Mouse (Mus musculus): ENCODE measurements around the gene Emc7.

Emc7 gene

GRCm38 (mm10) chr2:112480669-112481068 lies 25.9 kb downstream of the Emc7 start, which contains the start of gene Chrm5:
Chrm5 (minus strand) TSS chr2:112480769.
- DNase-seq = no peak

- peak; percentile 35 for DNase-seq
These were observed 26.8 kb downstream of the Emc7 start for GRCm38 (mm10) chr2:112481564-112481963.

DNA sequence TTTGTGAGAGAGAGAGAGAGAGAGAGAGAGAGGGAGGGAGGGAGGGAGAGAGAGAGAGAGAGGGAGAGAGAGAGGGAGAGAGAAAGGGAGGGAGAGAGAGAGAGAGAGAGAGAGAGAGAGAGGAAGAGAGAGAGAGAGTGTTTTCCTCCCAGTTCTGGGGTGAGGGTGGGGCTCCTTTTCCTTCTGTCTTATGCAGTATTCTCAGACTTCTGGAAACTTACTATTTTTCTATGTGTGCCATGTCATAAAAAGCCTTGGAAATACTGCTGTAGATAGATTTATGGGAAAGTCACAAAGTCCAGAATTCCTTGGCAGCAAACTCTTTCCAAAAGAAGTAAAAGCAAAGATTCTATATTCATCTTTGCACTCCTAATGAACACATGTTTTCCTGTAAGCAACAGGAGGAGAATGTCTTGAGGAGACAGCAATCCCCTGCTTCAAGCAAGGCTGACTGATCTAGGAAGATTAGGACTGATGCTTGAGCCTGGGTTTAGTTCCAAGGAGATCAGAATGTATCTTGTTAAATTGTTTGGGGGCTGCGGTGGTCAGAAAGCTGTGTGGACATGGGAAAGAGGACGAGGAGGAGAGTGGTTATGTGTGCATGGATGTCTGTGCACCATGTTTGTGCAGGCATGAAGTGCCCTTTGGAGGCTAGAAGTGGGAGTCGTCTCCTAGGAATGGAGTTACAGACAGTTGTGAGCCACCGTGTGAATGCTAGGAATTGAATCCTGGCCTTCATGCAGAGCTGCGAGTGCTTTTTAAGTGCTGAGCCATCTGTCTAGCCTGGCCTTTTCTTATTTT lies 27.9 kb downstream of the Emc7 start:
- no peak for DNase-seq

DNA sequence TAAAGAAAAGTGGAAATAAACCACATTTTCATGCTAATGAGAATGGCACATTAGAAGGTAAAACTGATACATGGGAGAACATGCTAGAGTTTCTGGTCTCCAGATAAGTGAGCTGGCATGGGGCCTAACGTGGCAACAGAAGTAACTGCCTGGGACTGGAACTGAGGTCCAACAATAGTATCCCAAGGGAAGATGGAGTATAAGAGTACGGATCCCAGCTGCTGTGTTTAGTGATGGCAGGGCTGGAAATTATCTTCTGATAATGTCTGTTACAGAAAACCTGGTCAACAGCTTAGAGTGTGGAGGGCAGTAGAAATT lies 28.5 kb downstream of the Emc7 start:
- DNase-seq = no peak

DNA sequence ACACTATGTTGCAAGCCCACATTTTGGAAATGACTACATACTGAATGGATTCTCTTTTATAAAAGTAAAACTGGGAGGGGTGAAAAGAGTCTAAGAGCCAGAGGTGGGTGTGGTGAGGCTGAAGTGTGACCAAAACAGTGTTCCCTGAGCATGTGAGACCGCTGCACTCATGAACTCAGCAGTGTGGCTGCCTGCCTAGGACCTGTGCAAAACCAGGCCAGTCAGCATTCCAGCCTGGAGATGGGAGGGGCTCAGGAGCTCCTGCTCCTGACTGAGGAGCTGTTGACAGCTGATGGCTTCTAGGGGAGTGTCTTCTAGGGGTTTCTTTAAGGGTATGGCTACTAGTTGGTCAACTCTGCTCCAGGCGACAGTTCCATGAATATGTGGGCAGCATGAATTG lies 30.1 kb downstream of the Emc7 start:
- DNase-seq = no peak

DNA sequence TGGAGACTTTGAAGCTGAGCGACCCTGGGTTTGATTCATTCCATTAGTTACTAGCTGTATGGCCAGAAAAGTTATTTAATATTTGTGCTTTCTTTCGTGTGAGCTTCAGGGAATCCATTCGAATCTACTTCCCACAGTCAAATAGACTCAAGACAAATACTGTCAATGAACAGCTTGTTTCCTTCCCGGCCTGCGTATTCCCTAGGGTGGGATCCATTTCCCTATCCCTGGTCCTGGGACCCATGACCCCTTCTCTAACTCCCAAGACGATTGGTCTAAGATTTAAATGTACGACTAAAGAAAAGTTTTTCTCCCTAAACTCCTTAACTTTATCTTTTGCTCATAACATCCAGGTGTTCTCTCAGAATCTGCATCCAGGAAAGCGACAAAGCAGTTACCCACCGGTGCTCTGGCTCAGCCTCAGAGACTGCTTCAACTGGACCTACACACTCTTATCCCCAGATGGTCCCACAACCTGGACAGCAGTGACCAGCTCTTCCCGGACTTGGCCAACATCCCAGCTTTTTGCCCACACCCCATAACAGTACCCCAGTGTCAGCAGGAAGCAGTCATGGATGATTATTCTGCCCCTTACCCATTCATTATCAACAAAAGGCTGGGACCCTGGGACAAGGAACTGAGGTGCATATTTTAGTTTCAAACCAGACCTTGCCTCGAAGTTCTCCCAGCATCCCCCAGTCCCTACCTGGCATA lies 35.8 kb downstream of the Emc7 start:
- no peak for DNase-seq

DNA sequence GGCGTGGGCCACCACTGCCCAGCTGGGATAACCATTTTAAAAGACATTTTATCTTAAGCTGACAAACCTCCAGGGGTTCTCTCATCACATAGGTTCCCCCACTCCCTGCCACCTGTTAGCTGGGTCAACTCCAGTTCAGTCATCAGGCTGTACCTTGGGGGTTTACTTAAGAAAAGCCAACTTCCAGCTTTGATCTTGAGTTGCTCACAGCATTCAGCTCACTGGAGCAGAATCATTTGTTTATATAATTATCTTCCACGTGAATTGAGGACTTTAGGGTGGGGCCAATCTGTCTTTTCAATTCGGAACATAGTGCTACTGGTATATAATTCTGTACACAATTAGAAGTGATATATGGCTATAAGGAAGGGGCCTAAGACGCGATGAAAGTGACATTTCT lies 36.8 kb downstream of the Emc7 start:
- no peak for DNase-seq

GRCm38 (mm10) chr2:112492431-112492855 lies 37.6 kb downstream of the Emc7 start:
- peak; percentile 29 for DNase-seq

DNA sequence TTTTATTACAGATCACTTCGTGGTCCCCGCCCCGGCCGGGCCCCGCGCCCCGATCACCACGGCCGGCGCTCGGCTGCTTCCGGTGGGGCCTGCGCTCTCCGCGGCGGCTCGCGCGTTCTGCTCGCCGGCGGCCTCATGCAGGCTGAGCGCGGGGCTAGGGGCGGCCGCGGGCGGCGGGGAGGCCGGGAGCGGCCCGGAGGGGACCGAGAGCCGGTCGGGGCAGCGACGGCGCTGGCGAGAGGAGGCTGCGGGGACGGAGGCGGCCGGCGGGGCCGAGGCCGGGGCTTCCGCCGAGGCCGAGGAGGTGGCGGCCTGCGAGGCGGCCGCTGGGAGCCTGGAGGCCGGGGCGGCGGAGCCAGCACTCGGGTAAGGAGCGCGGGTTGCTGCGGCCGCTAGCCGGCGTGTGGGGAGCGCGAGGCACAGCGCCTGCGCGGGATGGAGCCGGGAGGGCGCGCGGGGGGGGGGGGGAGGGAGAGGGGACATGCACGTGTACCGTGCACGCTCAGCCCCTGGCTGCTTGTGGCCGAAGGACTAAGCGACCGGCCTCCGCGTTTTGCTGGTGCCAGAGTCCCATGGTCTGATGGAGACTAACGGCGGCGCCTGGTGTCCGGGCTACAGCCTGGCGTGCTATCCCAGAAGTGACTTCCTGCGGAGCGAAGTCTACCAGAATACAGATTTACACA lies 38.2 kb downstream of the Emc7 start, which contains the start of gene Aven:
TSS of gene Aven (plus strand) at position 109 of the 683 bp plus-strand sequence.
- peak; percentile 81 for DNase-seq

GRCm38 (mm10) chr2:112493539-112494260 lies 38.9 kb downstream of the Emc7 start:
- no peak for DNase-seq

- no peak for DNase-seq
These were observed 43.1 kb downstream of the Emc7 start for GRCm38 (mm10) chr2:112497851-112498250.

- peak; percentile 72 for DNase-seq
These were observed 46.4 kb downstream of the Emc7 start for GRCm38 (mm10) chr2:112501209-112501608.

DNA sequence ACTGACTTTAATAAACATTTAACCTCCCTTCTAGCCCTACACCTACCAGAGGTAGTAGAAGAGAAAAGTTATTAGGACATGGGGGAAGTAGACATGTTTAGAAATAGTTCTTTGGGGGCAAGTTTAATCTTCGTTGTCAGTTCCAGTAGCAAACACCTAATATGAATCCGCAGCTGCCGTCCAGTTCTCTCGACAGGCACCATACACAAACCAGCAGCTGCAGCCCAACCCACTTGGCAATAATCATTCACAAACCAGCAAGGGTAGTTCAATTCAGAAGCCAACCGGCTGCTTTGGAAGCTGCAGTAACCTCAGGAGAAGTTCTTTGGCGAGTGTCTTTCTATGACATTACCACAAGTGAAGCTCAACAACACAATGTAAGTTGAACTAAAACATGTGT lies 49.2 kb downstream of the Emc7 start:
- DNase-seq = no peak

GRCm38 (mm10) chr2:112506841-112507435 lies 52.1 kb downstream of the Emc7 start:
- DNase-seq = no peak

DNA sequence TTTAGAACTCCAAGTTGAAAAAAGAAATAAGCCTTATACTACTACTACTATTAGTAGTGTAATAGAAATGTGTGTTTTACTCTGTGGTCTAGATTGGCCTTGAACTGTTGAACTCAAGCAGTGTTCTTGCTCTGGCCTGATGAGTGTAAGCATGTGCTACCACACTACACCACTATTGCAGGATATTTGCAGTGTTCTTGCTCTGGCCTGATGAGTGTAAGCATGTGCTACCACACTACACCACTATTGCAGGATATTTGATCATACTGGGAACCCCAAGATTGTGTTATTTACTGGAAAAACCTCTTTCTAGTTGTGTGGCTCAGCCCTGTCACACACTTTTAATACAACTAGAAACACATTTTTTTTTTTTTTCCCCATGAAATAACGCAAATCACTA lies 52.6 kb downstream of the Emc7 start:
- DNase-seq = no peak

DNA sequence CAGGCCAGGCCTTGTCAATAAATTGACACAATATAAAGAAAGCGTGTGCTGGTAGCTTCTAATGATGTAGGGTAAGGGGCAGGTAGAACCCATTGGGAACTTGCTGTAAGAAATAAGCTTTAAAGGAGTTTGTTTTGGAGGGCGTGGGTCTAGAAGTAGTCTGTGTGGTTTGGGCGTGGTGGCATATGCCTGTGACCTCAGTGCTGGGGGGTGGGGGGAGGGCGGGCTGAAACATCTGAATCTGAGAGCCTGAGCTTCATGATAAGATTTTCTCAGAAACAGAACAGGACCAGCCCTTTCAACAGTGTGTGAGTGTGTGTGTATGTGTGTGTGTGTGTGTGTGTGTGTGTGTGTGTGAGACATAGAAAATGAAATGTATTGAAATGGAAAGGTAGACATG lies 55.3 kb downstream of the Emc7 start:
- no peak for DNase-seq

GRCm38 (mm10) chr2:112513036-112513435 lies 58.2 kb downstream of the Emc7 start:
- DNase-seq = no peak

DNA sequence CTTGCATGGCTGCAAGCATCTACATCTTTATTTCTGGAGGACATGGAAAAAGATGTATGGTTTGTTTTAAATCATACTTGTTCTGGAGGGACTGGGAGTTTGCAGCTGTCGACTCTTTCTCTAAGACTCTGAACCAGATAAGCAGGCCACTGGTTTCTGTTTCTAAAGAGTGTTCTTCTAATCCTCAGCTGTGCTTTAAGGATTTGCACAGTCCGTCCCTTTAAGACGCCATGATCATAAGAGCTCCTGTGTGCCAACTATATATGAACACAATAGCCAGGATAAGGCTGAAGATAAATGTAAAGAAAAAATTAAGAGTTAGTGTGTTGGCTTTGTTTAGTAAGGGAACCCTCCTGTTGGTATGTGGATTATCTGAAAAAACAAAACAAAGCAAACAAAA lies 61.9 kb downstream of the Emc7 start:
- no peak for DNase-seq

- DNase-seq = no peak
These were observed 62.4 kb downstream of the Emc7 start for GRCm38 (mm10) chr2:112517218-112517617.

DNA sequence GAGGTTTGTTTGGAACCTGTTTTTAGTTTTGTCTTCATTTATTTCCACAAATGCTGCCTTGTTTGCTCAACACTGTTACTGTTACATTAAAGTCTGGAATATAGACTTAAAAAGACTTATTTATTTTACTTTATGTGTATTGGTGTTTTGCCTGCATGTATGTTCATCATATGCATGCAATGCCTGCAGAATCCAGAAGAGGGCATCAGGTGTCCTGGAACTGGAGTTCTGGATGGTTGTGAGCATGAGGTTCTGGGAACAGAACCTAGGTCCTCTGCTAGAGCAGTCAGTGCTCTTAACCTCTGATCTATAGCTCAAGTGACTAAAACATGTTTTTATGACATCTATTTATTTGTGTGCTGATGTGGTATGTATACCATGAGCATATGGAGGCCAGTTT lies 63.7 kb downstream of the Emc7 start:
- no peak for DNase-seq

DNA sequence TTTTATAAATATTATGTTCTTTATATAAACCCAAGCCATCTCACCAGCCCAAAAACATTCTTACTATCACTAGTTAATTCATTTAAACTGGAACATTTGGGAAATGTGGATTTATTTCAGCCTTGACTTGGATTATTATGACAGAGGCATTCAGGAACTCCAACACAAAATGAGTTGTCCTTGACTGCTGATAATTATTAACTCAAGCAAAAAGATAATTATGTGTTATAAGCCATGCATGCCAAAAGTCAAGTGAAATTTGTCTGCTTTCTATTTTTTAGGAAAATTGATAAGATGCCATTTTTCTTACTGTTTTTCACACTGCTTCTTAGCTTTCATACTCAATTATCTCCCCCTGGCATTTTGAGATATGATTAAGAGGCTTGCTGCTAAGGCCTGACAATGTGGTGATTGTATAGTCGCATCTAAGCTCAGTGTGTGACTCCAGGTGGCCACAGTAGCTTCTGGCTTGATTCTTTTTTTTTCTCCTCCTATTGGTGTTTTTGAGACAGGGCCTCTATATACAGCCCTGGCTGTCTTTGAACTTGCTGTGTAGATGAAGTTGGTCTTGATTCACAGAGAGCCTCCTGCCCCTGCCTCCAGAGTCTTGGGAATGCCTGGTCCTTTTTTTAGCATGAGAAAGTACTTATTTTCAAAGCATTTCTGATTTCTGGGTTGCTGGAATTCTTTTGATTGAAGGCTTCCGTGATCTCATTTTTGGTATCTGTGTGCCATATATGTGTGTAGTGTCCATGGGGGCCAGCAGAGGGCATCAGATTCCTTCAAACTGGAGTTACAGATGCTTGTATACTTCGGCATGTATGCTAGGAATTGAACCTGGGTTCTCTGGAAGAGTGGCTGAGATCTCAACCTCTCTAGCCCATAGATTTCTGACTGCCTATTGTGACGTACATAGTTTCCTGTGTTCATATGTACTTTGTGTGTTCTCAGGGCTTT lies 66.0 kb downstream of the Emc7 start:
- DNase-seq = no peak
